Mouse (Mus musculus) small intestine, adult 2 months (tissue): Measurements from ENCODE around the gene Flvcr1.

Experiments used
- CTCF ChIP-seq: fragments of 200-500 bp; IDR thresholded peaks from 2 replicates; pipeline ENCODE4 v1.5.1; 2012; ENCODE audit warnings: low read depth, mild to moderate bottlenecking, control low read depth, inconsistent platforms, low read length, moderate library complexity, mixed read lengths; ENCODE audit not compliant: insufficient replicate concordance, insufficient read length; ENCODE audit errors: extremely low read depth
- POLR2A ChIP-seq: fragments of 200-500 bp; IDR thresholded peaks from 2 replicates; pipeline ENCODE4 v1.6.1; 2012; ENCODE audit warnings: low read depth, mild to moderate bottlenecking, control low read depth, inconsistent platforms, low read length, moderate library complexity

- TF ChIP-seq POLR2A (no peak), CTCF (no peak)
Observed at GRCm38 (mm10) chr1:191073486-191073885, 47.5 kb upstream of the Flvcr1 start.
